Mouse (Mus musculus) cerebellum, adult 2 months (tissue): ENCODE results near the gene Zcchc24.

Experiments
- CTCF ChIP-seq: fragments of 200-500 bp; IDR thresholded peaks from 2 replicates; pipeline ENCODE4 v1.5.1; 2011; ENCODE audit warnings: low read depth, mild to moderate bottlenecking, control low read depth, low read length, moderate library complexity, borderline replicate concordance; ENCODE audit not compliant: insufficient read depth
- POLR2A ChIP-seq: fragments of 200-500 bp; IDR thresholded peaks from 2 replicates; pipeline ENCODE4 v1.6.1; 2011; ENCODE audit warnings: low read length, control low read depth, borderline replicate concordance; ENCODE audit not compliant: insufficient read depth

DNA sequence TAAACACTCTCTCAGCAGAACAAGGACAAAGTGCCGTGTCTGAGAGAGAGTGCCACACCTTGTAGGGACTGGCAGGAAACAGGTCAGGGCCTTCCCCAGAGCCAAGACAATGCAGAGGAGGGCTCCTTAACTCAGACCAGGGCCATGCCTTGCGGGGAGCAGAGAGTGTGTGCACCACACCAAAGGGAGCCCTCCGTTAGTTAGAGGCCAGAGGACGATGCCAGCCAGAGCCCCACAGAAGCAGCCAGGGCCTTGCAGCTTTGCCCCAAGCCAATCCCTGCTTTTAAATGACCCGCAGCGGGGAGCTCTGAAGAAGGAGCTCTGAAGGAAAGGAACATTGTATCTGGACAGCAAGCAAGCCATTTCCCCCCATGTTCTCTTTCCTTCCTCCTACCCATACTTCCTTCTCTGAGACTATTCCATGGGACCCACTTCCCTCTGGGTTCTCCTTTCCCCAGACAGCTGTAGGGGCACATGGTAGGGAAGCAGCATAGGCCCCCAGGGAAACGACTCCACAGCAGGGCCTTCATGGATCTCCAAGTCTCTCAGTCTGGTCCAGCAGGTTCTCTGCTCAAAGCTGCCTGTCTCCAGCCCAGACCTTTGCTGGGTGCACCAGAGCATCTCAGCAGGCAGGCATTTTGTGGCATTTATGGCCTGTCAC is 105.1 kb downstream of the Zcchc24 start:
- TF ChIP-seq CTCF (no peak), POLR2A (no peak)
